Comparison of ENCODE assay signal across 8 mouse cellular contexts in genomic region chr3:41084421-41084820, GRCm38 (mm10). TPM values are rescaled to one million over a fixed set of nuclear protein-coding genes. Genes with fewer than 3 reads are reported as not detected.
A peak's percentile ranks its signal among the peaks of the same experiment; 100 is the strongest.
DNase-seq lines count a peak whose midpoint lies in the region; ATAC-seq and TF ChIP-seq lines count a peak whose summit lies in the region.

No protein-coding gene starts in this region.

- no peaks in the 10 kb centered on the region for H3K9me3 ChIP-seq in heart, embryonic 13.5 days
- H3K9me3 ChIP-seq in E14TG2a.4 (ENCODE audit: low read length), result no peaks in the 10 kb centered on the region
- no peaks in the 10 kb centered on the region for H3K9me3 ChIP-seq in embryonic facial prominence, embryonic 13.5 days
- no peaks in the 10 kb centered on the region for H3K9me3 ChIP-seq in liver, embryonic 12.5 days (replicated peaks)

- no peak for DNase-seq in heart, postnatal 36 days
- no peak for DNase-seq in ovary, postnatal 36 days (ENCODE audit: low spot score)
- no peak for DNase-seq in frontal cortex, adult 2 months (ENCODE audit: extremely low spot score in 1 of 2, low spot score in 1 of 2)
- no peak for DNase-seq in thymus, adult 2 months

- no peak for TF ChIP-seq CTCF in E14TG2a.4 (conservative IDR thresholded peaks at IDR 0.05; ENCODE audit: low read length)
- no peak for TF ChIP-seq CTCF in thymus, adult 2 months (IDR thresholded peaks at IDR 0.05; ENCODE audit: borderline replicate concordance, control insufficient read depth, extremely low read depth, insufficient read depth, low read length, poor library complexity)

- H3K27ac ChIP-seq in heart, embryonic 13.5 days (replicated peaks), result no peak overlapping the region
- no peak overlapping the region for H3K27ac ChIP-seq in embryonic facial prominence, embryonic 13.5 days
- H3K27ac ChIP-seq in liver, embryonic 12.5 days, result no peak overlapping the region
- no peak overlapping the region for H3K27ac ChIP-seq in thymus, adult 2 months (ENCODE audit: control insufficient read depth, insufficient read depth, low read length)

- no peak for ATAC-seq in heart, embryonic 13.5 days (ENCODE audit: extremely low read depth, insufficient number of reproducible peaks, low FRiP score, low TSS enrichment)
- ATAC-seq in embryonic facial prominence, embryonic 13.5 days (ENCODE audit: insufficient number of reproducible peaks, insufficient read depth, low FRiP score, low TSS enrichment, low read depth), result no peak
- ATAC-seq in liver, embryonic 12.5 days, result no peak

- H3K27me3 ChIP-seq in heart, embryonic 13.5 days (replicated peaks), result no peaks in the 10 kb centered on the region
- no peaks in the 10 kb centered on the region for H3K27me3 ChIP-seq in E14TG2a.4 (ENCODE audit: insufficient read depth, low read length)
- no peaks in the 10 kb centered on the region for H3K27me3 ChIP-seq in embryonic facial prominence, embryonic 13.5 days
- H3K27me3 ChIP-seq in liver, embryonic 12.5 days (replicated peaks), result no peaks in the 10 kb centered on the region
- no peaks in the 10 kb centered on the region for H3K27me3 ChIP-seq in thymus, adult 2 months (ENCODE audit: control insufficient read depth, insufficient read depth, low read length)

- intact Hi-C loops in heart, postnatal 36 days (cut with DNase I), result loop anchor here (2.0 to 10.0 kb wide), 5 partner anchors 134 to 658 kb away; partner anchors contain the start of genes D3Ertd751e and Sclt1

- no peak for TF ChIP-seq POLR2A in thymus, adult 2 months (IDR thresholded peaks at IDR 0.05; ENCODE audit: control insufficient read depth, extremely low read depth, insufficient read depth, low read length, poor library complexity)

- 79% methylated on average over 5 of the region's 5 CpGs for WGBS in heart, embryonic 13.5 days
- WGBS in embryonic facial prominence, embryonic 13.5 days, result 84% methylated on average over 5 of the region's 5 CpGs
- 84% methylated on average over 5 of the region's 5 CpGs for WGBS in liver, embryonic 12.5 days (ENCODE audit: insufficient replicate concordance)
- WGBS in thymus, adult 2 months, result 96% methylated on average over 5 of the region's 5 CpGs

- peaks cover 30% of the 10 kb centered on the region for H3K4me1 ChIP-seq in heart, embryonic 13.5 days
- peaks cover 65% of the 10 kb centered on the region for H3K4me1 ChIP-seq in E14TG2a.4 (replicated peaks; ENCODE audit: low read depth, low read length)
- peaks cover 9% of the 10 kb centered on the region for H3K4me1 ChIP-seq in embryonic facial prominence, embryonic 13.5 days
- H3K4me1 ChIP-seq in liver, embryonic 12.5 days, result peaks cover 37% of the 10 kb centered on the region
- H3K4me1 ChIP-seq in thymus, adult 2 months (replicated peaks; ENCODE audit: control insufficient read depth, insufficient read depth, low read length), result no peaks in the 10 kb centered on the region; the same call in 1 of the 2 replicates

- H3K36me3 ChIP-seq in heart, embryonic 13.5 days, result no peaks in the 10 kb centered on the region
- H3K36me3 ChIP-seq in E14TG2a.4 (ENCODE audit: insufficient read depth, low read length), result peaks cover 5% of the 10 kb centered on the region; the same call in 1 of the 2 replicates
- H3K36me3 ChIP-seq in embryonic facial prominence, embryonic 13.5 days, result no peaks in the 10 kb centered on the region
- no peaks in the 10 kb centered on the region for H3K36me3 ChIP-seq in liver, embryonic 12.5 days
- H3K36me3 ChIP-seq in thymus, adult 2 months (ENCODE audit: control insufficient read depth, insufficient read depth, low read length), result no peaks in the 10 kb centered on the region

- H3K4me2 ChIP-seq in heart, embryonic 13.5 days, result peak overlapping the region; percentile 85
- peak overlapping the region; percentile 75 for H3K4me2 ChIP-seq in embryonic facial prominence, embryonic 13.5 days
- H3K4me2 ChIP-seq in liver, embryonic 12.5 days, result peak overlapping the region; percentile 86

- H3K9ac ChIP-seq in heart, embryonic 13.5 days, result no peak overlapping the region
- H3K9ac ChIP-seq in embryonic facial prominence, embryonic 13.5 days, result no peak overlapping the region
- peak overlapping the region; percentile 83 for H3K9ac ChIP-seq in liver, embryonic 12.5 days

- H3K4me3 ChIP-seq in heart, embryonic 13.5 days, result peak overlapping the region; percentile 97; the same call in 1 of the 2 replicates
- peak overlapping the region; percentile 99 for H3K4me3 ChIP-seq in E14TG2a.4 (replicated peaks; ENCODE audit: low read length)
- no peak overlapping the region for H3K4me3 ChIP-seq in embryonic facial prominence, embryonic 13.5 days
- H3K4me3 ChIP-seq in liver, embryonic 12.5 days, result peak overlapping the region; percentile 98
- H3K4me3 ChIP-seq in thymus, adult 2 months (ENCODE audit: control insufficient read depth, insufficient read depth, low read length), result no peak overlapping the region

RNA-seq across cellular contexts. Expression of gene Pgrmc2, which starts 1.6 kb away (rescaled TPM):
- 43.0 and 44.4 TPM in 2 replicates for polyA plus RNA-seq in heart, embryonic 13.5 days (2015; fragmentation: Nextera tagmentation; extraction: Ambion mirVana)
- total RNA-seq in heart, postnatal 36 days (2021), result 10 to 100 TPM; 31.8 to 36.0 TPM
- polyA plus RNA-seq in embryonic facial prominence, embryonic 13.5 days (2015; fragmentation: Nextera tagmentation; extraction: Ambion mirVana), result 41.7 and 44.5 TPM in 2 replicates
- polyA plus RNA-seq in liver, embryonic 12.5 days (2016; fragmentation: Nextera tagmentation; extraction: Ambion mirVana), result 34.1 and 34.9 TPM in 2 replicates
- polyA plus RNA-seq in frontal cortex, adult 2 months (2012; rRNA removed), result 39.6 and 42.4 TPM in 2 replicates
- 11.2 and 12.6 TPM in 2 replicates for polyA plus RNA-seq in thymus, adult 2 months (2012; rRNA removed)

Comparison
In these comparisons a context has a peak if more than half of its experiments do, and no peak if none do; other contexts are left out.
1. H3K4me3 ChIP-seq: peak in heart, embryonic 13.5 days (single experiment), E14TG2a.4 (single experiment) and liver, embryonic 12.5 days (single experiment); none in embryonic facial prominence, embryonic 13.5 days (single experiment) and thymus, adult 2 months (single experiment).
2. Peak in every context shown above with its lines, with median percentiles within 50 percentile points of each other: H3K4me2 ChIP-seq.